Mouse (Mus musculus) CD8-positive naive resting alpha-beta T cell, adult 2 months (primary cell): ENCODE measurements around the gene Perp.

ENCODE experiments used
- DNase-seq, 2 experiments: peaks; one replicate each; pipeline ENCODE4 v3.0.0; 2022; ENCODE audit warnings: low read depth in 2 of 2, low spot score in 2 of 2

Perp gene

DNA sequence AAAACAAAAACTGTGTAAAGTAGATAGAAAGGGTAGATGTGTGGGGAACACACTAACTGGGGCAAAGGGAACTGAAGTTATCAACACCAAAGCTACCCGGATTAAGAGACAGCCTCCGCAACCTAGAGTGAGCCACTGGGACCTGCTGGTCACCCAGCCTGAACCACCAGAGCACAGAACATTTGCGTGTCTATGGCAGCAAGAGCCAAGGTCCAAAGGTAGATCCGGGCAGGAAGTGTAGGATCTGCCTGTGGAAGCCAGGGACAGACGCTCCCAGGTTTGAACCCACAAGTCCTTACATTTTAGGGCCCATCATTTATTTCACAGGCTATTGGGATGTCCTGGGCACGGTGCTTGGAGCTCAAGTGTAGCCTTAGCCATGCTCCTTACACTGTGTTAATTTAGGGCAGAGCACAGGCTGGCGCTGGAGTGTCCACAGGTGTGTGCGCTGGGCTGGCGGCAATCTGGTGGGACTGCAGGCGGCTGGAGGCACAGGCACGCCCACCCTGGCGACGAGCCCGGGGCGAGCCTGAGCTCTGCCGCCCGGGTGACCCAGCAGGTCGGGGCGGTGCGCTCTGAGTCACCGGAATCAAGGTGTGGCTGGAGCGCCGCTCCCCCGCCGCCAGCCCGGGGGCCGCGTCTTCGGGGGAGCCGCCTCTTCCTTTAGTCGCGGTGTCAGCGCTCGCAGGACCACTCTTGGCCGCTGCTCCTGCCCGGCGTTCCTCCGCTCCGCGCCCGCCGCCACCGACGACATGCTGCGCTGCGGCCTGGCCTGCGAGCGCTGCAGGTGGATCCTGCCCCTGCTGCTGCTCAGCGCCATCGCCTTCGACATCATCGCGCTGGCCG lies at the start of gene Perp:
Gene Perp, plus strand, starts transcription at position 580 of the 846 bp plus-strand sequence.
- DNase-seq: peak; percentile 14 to 18

DNA sequence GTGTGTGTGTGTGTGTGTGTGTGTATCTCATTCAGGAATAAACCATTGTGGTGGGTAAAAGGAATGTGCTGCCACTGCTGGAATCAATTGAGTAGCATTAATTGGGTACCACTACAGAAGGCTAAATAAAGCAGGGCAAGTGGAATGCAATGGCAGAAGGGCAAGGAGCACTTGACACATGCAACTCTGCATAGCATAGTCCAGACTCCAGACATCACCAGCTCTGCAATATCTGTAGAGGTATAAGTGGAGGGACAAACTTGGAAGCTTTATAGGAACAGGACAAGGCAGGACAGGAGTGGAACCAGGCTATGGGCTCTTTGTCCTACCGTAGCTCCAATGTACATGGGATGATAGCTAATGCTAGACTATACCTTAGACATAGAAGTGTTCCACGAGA lies 33.1 kb upstream of the Perp start:
- DNase-seq: no peak

- DNase-seq: no peak
Observed at GRCm38 (mm10) chr10:18816560-18816959, 28.3 kb upstream of the Perp start.

GRCm38 (mm10) chr10:18825143-18825542 lies 19.7 kb upstream of the Perp start:
- DNase-seq: no peak

DNA sequence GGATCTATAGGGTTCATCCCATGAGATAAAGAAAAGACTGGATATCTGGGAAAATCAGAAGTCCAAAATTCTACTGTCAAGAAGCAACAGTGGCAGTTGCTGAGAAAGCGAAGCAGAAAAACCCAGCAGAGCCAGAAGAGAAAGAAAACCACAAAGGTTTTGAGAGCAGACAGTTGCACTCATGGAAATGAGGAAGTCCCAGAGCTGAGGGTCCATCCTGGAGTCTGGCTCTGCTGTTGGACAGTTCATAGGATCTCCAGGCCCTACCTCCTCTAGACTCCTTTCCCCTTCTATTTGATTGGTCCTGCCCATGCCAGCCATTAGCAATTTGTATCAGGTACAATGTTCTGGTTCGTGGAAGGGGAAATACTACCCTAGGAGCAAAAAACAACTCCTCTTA lies 18.7 kb upstream of the Perp start:
- no peak for DNase-seq

DNA sequence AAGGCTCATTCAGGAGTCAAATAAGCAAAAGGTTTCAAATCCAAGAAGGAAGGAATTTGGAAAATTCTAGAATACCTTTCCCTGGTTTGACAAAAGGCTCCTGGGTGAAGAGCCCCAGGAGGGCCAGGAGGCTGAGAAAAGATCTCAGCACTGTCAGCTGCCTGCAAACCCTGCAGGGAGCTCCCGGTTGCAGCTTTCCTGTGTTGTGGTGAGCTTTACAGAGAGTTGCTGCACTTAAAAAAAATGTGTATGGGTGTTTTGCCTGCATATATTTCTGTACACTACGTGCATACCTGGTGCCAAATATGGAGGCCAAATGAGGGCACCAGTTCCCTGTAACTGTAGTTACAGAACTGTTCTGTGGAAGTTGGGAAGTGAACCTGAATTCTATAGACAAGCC lies 16.9 kb upstream of the Perp start:
- DNase-seq: no peak

DNA sequence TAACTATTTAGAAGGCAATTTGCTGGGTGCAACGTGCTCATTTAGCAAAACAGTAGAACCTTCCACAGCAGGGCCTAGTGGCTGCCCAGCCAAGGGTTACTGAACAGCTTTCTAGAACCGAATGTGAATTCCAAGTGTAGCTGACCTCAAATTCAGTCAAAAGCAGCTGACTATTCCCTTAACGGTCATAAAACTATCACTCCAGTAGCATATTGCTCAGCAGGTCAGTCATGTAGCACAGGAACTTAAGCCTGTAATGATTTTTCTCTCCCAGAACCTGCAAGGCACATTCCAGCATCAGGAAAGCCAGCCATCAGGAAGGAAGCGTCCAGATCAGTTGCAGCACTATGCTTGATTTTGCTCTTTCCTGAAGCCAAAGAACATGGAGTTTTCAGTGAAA lies 14.5 kb upstream of the Perp start:
- no peak for DNase-seq

DNA sequence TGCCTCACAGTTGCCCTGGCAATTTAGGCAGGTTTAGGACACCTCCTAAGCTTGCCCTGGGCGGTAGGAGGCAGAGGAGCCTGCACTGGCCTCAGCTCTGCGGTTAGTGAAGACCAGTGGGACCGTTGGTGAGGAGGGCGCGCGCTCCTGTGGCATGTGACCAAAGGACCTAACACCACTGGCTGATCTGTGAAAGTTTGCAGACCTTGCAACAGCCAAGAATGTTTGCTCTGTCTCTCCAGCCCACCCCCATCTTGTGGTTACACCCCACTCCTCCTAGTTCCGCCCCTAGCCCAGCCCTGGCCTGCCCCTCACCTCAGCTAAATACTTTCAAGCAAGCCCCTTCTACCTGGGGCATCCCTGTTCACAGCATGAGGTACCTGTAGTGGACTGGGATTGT lies 13.0 kb upstream of the Perp start:
- no peak for DNase-seq

DNA sequence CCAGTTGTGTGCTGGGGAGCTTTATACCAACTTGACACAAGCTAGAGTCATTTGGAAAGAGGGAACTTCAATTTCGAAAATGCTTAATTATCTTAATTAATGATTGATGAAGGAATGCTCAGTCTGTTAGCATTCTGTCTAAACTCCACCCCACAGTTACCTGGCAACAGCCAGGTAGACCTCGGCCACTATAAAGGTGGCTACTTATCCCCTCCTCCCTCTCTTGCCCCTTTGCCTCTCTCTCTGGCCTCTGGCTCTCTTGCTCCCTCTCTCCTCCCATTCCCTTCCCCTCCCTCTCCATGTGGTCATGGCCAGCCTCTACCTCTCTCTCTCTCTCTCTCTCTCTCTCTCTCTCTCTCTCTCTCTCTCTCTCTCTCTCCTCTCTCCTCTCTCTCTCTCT lies 10.4 kb upstream of the Perp start:
- DNase-seq: no peak

DNA sequence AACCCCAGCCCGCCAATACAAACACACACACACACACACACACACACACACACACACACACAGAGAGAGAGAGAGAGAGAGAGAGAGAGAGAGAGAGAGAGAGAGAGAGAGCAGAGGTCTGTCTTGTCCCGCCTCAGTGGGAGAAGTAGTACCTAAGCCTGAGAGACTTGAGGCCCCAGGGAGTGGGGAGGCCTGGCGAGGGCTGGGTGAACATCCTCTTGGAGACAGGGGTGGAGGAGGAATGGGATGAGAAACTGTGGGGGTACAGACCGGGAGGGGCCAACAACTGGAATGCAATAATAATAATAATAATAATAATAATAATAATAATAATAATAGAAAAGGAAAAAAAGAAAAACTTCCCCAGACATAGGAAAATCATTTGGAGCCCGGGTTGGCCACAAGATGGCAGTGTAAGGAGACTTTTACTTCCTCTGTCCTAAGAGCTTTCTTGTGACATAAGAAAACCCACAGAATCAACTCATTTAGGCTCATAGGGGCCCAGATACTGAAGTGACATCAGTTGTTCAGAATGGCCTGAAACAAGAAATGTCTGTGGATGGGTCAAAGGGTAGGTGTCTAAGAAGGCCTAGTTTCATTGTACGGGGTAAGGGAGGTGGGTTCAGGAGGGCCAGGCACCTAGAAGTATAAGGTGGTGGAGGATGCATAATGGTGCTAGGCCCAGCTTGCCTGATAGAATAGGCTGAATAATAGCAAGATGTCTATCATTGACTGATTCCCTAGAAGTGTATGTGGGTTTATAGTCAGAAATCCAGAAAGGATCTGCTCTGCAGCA lies 8.9 kb upstream of the Perp start:
- peak in 1 of 2 experiments; percentile 9 for DNase-seq

DNA sequence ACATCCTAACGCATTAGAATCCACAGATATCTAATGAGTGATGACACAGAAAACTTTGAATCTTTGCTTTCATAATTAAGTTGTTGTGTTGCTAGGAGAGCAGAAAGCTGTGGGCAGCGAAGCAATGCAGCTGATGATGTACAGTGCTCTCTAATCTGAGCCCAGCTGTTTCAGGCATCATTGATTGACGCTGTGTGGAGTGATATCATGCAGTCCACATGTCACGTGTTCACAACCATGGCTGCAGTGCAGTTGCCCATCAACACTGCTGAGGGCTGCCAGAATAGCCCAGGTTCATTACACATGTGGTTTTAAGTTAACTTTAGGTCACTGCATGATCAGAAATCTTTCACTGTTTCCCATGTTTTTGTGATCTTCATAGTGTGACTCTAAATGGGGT lies 5.3 kb upstream of the Perp start:
- no peak for DNase-seq

GRCm38 (mm10) chr10:18840736-18841135 lies 4.1 kb upstream of the Perp start:
- no peak for DNase-seq

DNA sequence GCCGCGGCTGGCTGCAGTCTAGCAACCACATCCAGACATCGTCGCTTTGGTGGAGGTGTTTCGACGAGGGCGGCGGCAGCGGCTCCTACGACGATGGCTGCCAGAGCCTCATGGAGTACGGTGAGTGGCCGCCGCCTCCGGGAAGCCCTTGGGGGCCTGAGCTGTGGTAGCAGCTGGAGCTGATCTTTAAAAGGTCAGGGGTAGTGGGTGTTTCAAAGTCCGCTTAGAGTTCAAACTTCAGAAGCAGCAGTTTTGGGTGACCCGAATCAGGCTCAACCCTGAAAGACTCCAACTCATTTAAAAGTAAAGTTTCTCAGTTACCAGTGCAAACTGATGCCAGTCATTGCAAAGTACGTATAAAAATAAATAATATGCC lies 455 bp downstream of the Perp start:
- no peak for DNase-seq

DNA sequence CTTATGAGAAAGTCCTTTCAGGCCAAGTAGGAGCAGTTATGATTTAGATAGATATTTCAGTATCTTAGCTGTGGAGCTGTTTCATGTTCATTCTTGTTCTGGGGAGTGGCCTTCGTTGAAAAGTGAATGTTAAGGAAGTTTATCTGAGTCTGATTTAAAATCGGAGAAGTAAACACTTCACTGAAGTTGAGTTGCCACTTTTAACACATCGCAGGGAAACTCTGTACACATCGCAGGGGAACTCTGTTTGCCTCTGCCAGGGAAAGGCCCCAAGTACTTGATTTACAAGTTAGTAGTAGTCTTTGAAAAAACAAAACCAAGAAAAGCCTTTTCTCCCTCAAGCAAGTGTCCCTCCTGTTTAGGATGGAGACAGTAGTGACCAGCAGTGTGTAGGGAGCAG lies 891 bp downstream of the Perp start:
- no peak for DNase-seq

DNA sequence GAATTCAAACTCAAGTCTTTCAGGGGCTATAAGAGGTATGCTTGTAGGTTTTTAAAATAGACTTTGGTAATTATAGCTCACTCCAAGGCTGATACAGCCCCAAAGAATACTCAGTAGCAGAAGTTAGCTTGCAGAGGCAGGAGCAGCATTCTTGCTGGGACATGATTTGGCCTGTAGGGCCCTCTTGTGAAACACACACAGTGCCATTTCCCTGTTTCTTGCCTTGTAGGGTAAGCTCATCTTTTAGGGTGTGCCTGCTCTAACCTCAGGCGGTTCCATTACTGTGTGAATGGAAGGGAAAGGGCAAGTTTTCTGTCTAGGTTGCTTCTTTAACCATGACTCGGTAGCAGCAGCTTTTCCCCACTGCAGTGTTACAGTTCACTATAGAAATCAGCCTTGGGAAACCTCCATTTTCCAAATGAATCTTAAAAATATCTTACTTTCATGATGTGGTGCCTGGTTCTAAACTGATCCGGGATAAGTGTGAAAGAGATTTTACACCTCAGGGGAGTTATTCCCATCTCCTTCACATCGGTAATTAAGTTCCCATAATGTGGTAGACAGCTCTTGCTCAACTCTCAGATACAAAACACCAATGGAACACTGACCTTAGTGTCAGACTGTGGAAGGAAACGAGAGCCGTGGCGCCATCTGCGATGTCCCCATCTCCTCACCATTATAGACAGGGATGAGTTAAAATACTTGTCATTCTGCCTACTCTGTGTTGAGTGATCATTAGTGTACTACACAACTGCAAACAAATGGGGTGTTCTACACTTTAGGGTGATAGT lies 1.8 kb downstream of the Perp start:
- no peak for DNase-seq

DNA sequence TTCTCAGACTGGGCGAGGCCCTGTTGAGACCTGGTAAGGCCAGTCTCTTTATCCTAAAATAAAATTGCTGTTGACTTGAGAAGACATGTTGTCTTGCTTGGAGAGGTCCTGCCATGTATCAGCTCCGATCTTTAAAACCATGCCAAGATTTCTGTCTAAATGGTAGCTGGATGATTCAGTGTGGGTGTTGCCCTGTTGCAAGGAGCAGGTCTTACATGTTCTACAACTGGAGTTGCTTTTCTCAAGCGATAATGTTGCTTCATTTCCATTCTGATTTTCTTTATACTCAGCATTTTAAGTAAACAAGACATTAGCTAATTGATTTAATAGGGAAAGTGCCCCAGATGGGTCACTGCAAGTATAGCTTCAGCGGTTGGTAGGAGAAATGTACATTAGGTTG lies 5.4 kb downstream of the Perp start:
- no peak for DNase-seq

DNA sequence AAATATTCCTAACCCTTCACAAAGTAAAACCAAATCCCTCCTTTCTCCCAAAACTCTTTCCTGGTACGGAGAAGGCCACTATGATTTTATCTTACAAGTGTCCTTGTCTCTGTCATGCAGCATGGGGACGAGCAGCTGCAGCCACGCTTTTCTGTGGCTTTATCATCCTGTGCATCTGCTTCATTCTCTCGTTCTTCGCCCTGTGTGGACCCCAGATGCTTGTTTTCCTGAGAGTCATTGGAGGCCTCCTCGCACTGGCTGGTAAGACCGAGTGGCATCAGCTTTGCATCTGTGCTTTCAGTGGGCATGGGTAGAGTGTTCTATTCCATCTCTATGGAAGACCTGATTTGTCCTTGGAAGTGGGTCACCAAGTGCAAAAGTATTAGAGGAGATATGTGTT lies 8.6 kb downstream of the Perp start:
- DNase-seq: no peak

DNA sequence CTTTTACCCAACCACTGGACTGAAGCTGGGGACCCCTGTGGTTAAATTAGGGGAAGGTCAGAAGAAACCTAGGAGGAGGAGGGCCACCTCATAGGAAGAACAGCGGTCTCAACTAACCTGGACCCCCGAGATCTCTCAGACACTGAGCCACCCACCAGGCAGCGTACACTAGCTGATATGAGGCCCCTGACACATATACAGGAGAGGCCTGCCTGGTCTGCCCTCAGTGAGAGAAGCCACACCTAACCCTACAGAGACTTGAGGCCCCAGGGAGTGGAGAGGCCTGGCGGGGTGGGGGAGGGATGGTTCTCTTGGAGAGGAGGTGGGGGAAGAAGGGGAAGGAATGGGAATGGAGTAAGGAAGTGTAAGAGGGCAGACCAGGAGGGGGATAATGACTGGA lies 12.4 kb downstream of the Perp start:
- DNase-seq: no peak

- DNase-seq: no peak
Observed at GRCm38 (mm10) chr10:18859632-18860031, 14.8 kb downstream of the Perp start.

- DNase-seq: no peak
Observed at GRCm38 (mm10) chr10:18860119-18860824, 15.5 kb downstream of the Perp start.

- no peak for DNase-seq
Observed at GRCm38 (mm10) chr10:18860831-18861230, 16.0 kb downstream of the Perp start.
